In genomic region chr9:43141839-43142238, GRCm38 (mm10) we compare ENCODE assay signal across 9 mouse cellular contexts. TPM values are rescaled to one million over a fixed set of nuclear protein-coding genes. Genes with fewer than 3 reads are reported as not detected.
A peak's percentile ranks its signal among the peaks of the same experiment; 100 is the strongest.
DNase-seq lines count a peak whose midpoint lies in the region; ATAC-seq lines count a peak whose summit lies in the region.
"Had no signal": no experiment of that assay in that cellular context is flagged by ENCODE, and none has a peak within 500 bp of the region (broad histone marks: within the 10 kb centered on the region; RNA-seq: fewer than 3 reads in every experiment).

No protein-coding gene starts in this region.

- H3K4me3 ChIP-seq in forebrain, embryonic 11.5 days (ENCODE audit: low read depth, low read length): no peak overlapping the region
- H3K4me3 ChIP-seq in forebrain, embryonic 13.5 days: no peak overlapping the region
- H3K4me3 ChIP-seq: limb, embryonic 15.5 days had no signal

- no peaks in the 10 kb centered on the region for H3K27me3 ChIP-seq in forebrain, embryonic 11.5 days (ENCODE audit: control insufficient read depth, insufficient read depth, low read length)
- no peaks in the 10 kb centered on the region for H3K27me3 ChIP-seq in forebrain, embryonic 13.5 days
- H3K27me3 ChIP-seq: limb, embryonic 15.5 days had no signal

- no peaks in the 10 kb centered on the region for H3K9me3 ChIP-seq in forebrain, embryonic 11.5 days (ENCODE audit: control insufficient read depth, low read length)
- no peaks in the 10 kb centered on the region for H3K9me3 ChIP-seq in forebrain, embryonic 13.5 days (replicated peaks)
- H3K9me3 ChIP-seq: limb, embryonic 15.5 days had no signal

- H3K4me1 ChIP-seq in forebrain, embryonic 11.5 days (replicated peaks; ENCODE audit: control insufficient read depth, insufficient read depth, low read length): no peaks in the 10 kb centered on the region
- no peaks in the 10 kb centered on the region for H3K4me1 ChIP-seq in forebrain, embryonic 13.5 days
- H3K4me1 ChIP-seq: limb, embryonic 15.5 days had no signal

- no peaks in the 10 kb centered on the region for H3K36me3 ChIP-seq in forebrain, embryonic 11.5 days (ENCODE audit: control insufficient read depth, insufficient read depth, low read length)
- no peaks in the 10 kb centered on the region for H3K36me3 ChIP-seq in forebrain, embryonic 13.5 days (ENCODE audit: poor library complexity, severe bottlenecking)
- H3K36me3 ChIP-seq: limb, embryonic 15.5 days had no signal

- H3K4me2 ChIP-seq in forebrain, embryonic 11.5 days (ENCODE audit: low read depth, low read length, severe bottlenecking): no peak overlapping the region
- H3K4me2 ChIP-seq in forebrain, embryonic 13.5 days: no peak overlapping the region
- H3K4me2 ChIP-seq: limb, embryonic 15.5 days had no signal

- H3K27ac ChIP-seq in forebrain, embryonic 11.5 days (ENCODE audit: low read depth, low read length): no peak overlapping the region
- H3K27ac ChIP-seq in forebrain, embryonic 13.5 days: no peak overlapping the region

- no peak for ATAC-seq in forebrain, embryonic 11.5 days (replicated peaks; ENCODE audit: low FRiP score)
- no peak for ATAC-seq in forebrain, embryonic 13.5 days

- no peak overlapping the region for H3K9ac ChIP-seq in forebrain, embryonic 11.5 days (ENCODE audit: low read length)
- no peak overlapping the region for H3K9ac ChIP-seq in forebrain, embryonic 13.5 days
- H3K9ac ChIP-seq: limb, embryonic 15.5 days had no signal

- WGBS in forebrain, embryonic 11.5 days: 6% methylated on average over 4 of the region's 4 CpGs
- 7% methylated on average over 4 of the region's 4 CpGs for WGBS in forebrain, embryonic 13.5 days

- DNase-seq in forebrain, embryonic 11.5 days (ENCODE audit: low spot score): peak; percentile 76
- peak; percentile 68 for DNase-seq in R1 (ENCODE audit: low read depth, low spot score)
- peak; percentile 87 to 93 for DNase-seq in cerebellum, postnatal 10 days
- DNase-seq in gastrocnemius, postnatal 4 days (ENCODE audit: low spot score in 2 of 2): peak; percentile 50 to 70
- DNase-seq in layer of hippocampus, adult 9-11 months: peak; percentile 42
- peak; percentile 32 to 75 for DNase-seq in lung, postnatal 4 days
- DNase-seq in spleen, postnatal 4 days (ENCODE audit: low spot score in 2 of 2): peak; percentile 57 to 83

RNA-seq across cellular contexts. Expression of gene Tmem136, which starts 25.5 kb away (rescaled TPM):
- 13.5 and 13.8 TPM in 2 replicates for polyA plus RNA-seq in forebrain, embryonic 11.5 days (2014; fragmentation: Nextera tagmentation; extraction: Ambion mirVana)
- 8.9 and 10.1 TPM in 2 replicates for polyA plus RNA-seq in forebrain, embryonic 13.5 days (2015; fragmentation: Nextera tagmentation; extraction: Ambion mirVana)
- total RNA-seq in gastrocnemius, postnatal 4 days (2021): 1 to 10 TPM; 1.8 to 1.9 TPM

RNA-seq across cellular contexts. Expression of gene Arhgef12, which starts 34.8 kb away (rescaled TPM):
- 14.6 and 14.8 TPM in 2 replicates for polyA plus RNA-seq in forebrain, embryonic 11.5 days (2014; fragmentation: Nextera tagmentation; extraction: Ambion mirVana)
- polyA plus RNA-seq in forebrain, embryonic 13.5 days (2015; fragmentation: Nextera tagmentation; extraction: Ambion mirVana): 14.9 and 15.8 TPM in 2 replicates
- total RNA-seq in gastrocnemius, postnatal 4 days (2021): 10 to 100 TPM; 55.7 to 56.3 TPM
